Mouse (Mus musculus): Measurements from ENCODE around the gene Zfp526. TPM values are rescaled to one million over a fixed set of nuclear protein-coding genes. Genes with fewer than 3 reads are reported as not detected.

Zfp526 gene
- total and polyA plus RNA-seq, 3 experiments, result 2.2 to 7.0 (median 6.5) TPM

- Histone ChIP-seq H3K4me3 (replicated peaks in 1 of 3; ENCODE audit: low read depth in 2 of 3, low read length in 2 of 3, poor library complexity in 1 of 3) (no peak overlapping the region), H3K9ac (ENCODE audit: insufficient read depth, low read depth) (no peak overlapping the region), H3K79me2 (replicated peaks; ENCODE audit: control insufficient read depth, extremely low read depth, insufficient read depth, poor library complexity, severe bottlenecking) (no peaks in the 10 kb centered on the region), H3K27ac (ENCODE audit: insufficient read depth, low read depth) (no peak overlapping the region), H3K4me1 (ENCODE audit: control insufficient read depth in 1 of 2, insufficient read depth in 2 of 2) (peaks cover 50 to 77% of the 10 kb centered on the region in 2 experiments), H3K9me3 (replicated peaks; ENCODE audit: low read length) (no peaks in the 10 kb centered on the region), H3K4me2 (ENCODE audit: insufficient read depth, low read depth, poor library complexity, severe bottlenecking) (no peak overlapping the region), H3K27me3 (replicated peaks) (no peaks in the 10 kb centered on the region), H3K36me3 (replicated peaks in 1 of 2; ENCODE audit: control insufficient read depth in 1 of 2, insufficient read depth in 1 of 2, low read length in 1 of 2) (peaks cover 30 to 55% of the 10 kb centered on the region in 2 experiments)
- dilution Hi-C loops (cut with MboI; ENCODE audit: extremely low pct_ligation_motif_present, extremely low pct_unique_long_range_greater_than_20kb, low sequenced_read_pairs), result no loop called here
- DNase-seq (ENCODE audit: extremely low read depth), result no peak
- in situ Hi-C loops (cut with MboI; ENCODE audit: low pct_ligation_motif_present, low pct_unique_long_range_greater_than_20kb, low sequenced_read_pairs), result loop anchor here (5.0 to 10.0 kb wide), 3 partner anchors 33 to 143 kb away; no protein-coding TSS in a partner anchor
- TF ChIP-seq SIN3A (IDR thresholded peaks at IDR 0.05; ENCODE audit: low read length) (no peak), CHD2 (IDR thresholded peaks at IDR 0.05; ENCODE audit: low read length) (no peak), MXI1 (IDR thresholded peaks at IDR 0.05; ENCODE audit: low read depth, low read length) (no peak), RAD21 (IDR thresholded peaks at IDR 0.05; ENCODE audit: low read depth, low read length) (no peak), JUND (conservative IDR thresholded peaks at IDR 0.05; ENCODE audit: low read depth, low read length) (no peak), USF2 (conservative IDR thresholded peaks at IDR 0.05; ENCODE audit: low read depth, low read length) (no peak), GABPA (IDR thresholded peaks at IDR 0.05; ENCODE audit: insufficient replicate concordance, low read depth, low read length) (no peak), USF1 (IDR thresholded peaks at IDR 0.05; ENCODE audit: low read depth, low read length) (no peak), E2F4 (IDR thresholded peaks at IDR 0.05; ENCODE audit: insufficient replicate concordance, low read depth, low read length) (no peak)
These were observed 54.5 kb downstream of the Zfp526 start for GRCm38 (mm10) chr7:25275555-25276298.

Other genes with a start within 250 kb of the Zfp526 start
- gene Rabac1, start 248.7 kb upstream of the Zfp526 start, total RNA-seq (2012; rRNA removed), result 89.0 and 135 TPM in 2 replicates
- 64.4 and 70.5 TPM in 2 replicates for gene Rabac1, start 248.7 kb upstream of the Zfp526 start, total RNA-seq (2014; rRNA removed)
- gene Rabac1, start 248.7 kb upstream of the Zfp526 start, polyA plus RNA-seq (2012; ENCODE audit: insufficient read length, low read depth), result 37.3 and 44.6 TPM in 2 replicates
- 0.08 and 0.17 TPM in 2 replicates for gene Atp1a3, start 215.5 kb upstream of the Zfp526 start, total RNA-seq (2012; rRNA removed)
- gene Atp1a3, start 215.5 kb upstream of the Zfp526 start, total RNA-seq (2014; rRNA removed), result not detected in 2 replicates
- 0.15 and 0.24 TPM in 2 replicates for gene Atp1a3, start 215.5 kb upstream of the Zfp526 start, polyA plus RNA-seq (2012; ENCODE audit: insufficient read length, low read depth)
- 0.88 and 2.1 TPM in 2 replicates for gene Grik5, start 149.1 kb upstream of the Zfp526 start, total RNA-seq (2012; rRNA removed)
- 0.80 and 1.0 TPM in 2 replicates for gene Grik5, start 149.1 kb upstream of the Zfp526 start, total RNA-seq (2014; rRNA removed)
- gene Grik5, start 149.1 kb upstream of the Zfp526 start, polyA plus RNA-seq (2012; ENCODE audit: insufficient read length, low read depth), result 1.5 and 2.0 TPM in 2 replicates
- gene Zfp574, start 148.9 kb upstream of the Zfp526 start, total RNA-seq (2012; rRNA removed), result 11.2 and 11.8 TPM in 2 replicates
- 2.8 and 3.4 TPM in 2 replicates for gene Zfp574, start 148.9 kb upstream of the Zfp526 start, total RNA-seq (2014; rRNA removed)
- 11.9 and 13.3 TPM in 2 replicates for gene Zfp574, start 148.9 kb upstream of the Zfp526 start, polyA plus RNA-seq (2012; ENCODE audit: insufficient read length, low read depth)
- gene Pou2f2, start 41.7 kb upstream of the Zfp526 start, total RNA-seq (2012; rRNA removed), result 28.2 and 46.1 TPM in 2 replicates
- 7.3 and 8.9 TPM in 2 replicates for gene Pou2f2, start 41.7 kb upstream of the Zfp526 start, total RNA-seq (2014; rRNA removed)
- gene Pou2f2, start 41.7 kb upstream of the Zfp526 start, polyA plus RNA-seq (2012; ENCODE audit: insufficient read length, low read depth), result 72.1 and 102 TPM in 2 replicates
- 11.7 and 12.1 TPM in 2 replicates for gene Dedd2, start 810 bp upstream of the Zfp526 start, total RNA-seq (2012; rRNA removed)
- gene Dedd2, start 810 bp upstream of the Zfp526 start, total RNA-seq (2014; rRNA removed), result 10.7 and 13.9 TPM in 2 replicates
- gene Dedd2, start 810 bp upstream of the Zfp526 start, polyA plus RNA-seq (2012; ENCODE audit: insufficient read length, low read depth), result 10.2 and 10.6 TPM in 2 replicates
- 47.5 and 55.1 TPM in 2 replicates for gene Gsk3a, start 16.4 kb downstream of the Zfp526 start, total RNA-seq (2012; rRNA removed)
- 44.1 and 45.8 TPM in 2 replicates for gene Gsk3a, start 16.4 kb downstream of the Zfp526 start, total RNA-seq (2014; rRNA removed)
- gene Gsk3a, start 16.4 kb downstream of the Zfp526 start, polyA plus RNA-seq (2012; ENCODE audit: insufficient read length, low read depth), result 72.2 and 76.1 TPM in 2 replicates
- gene Erf, start 29.3 kb downstream of the Zfp526 start, total RNA-seq (2012; rRNA removed), result 13.0 and 13.2 TPM in 2 replicates
- gene Erf, start 29.3 kb downstream of the Zfp526 start, total RNA-seq (2014; rRNA removed), result 6.1 and 7.1 TPM in 2 replicates
- 15.2 and 15.4 TPM in 2 replicates for gene Erf, start 29.3 kb downstream of the Zfp526 start, polyA plus RNA-seq (2012; ENCODE audit: insufficient read length, low read depth)
- gene Cic, start 46.3 kb downstream of the Zfp526 start, total RNA-seq (2012; rRNA removed), result 17.5 and 21.7 TPM in 2 replicates
- gene Cic, start 46.3 kb downstream of the Zfp526 start, total RNA-seq (2014; rRNA removed), result 2.2 and 2.5 TPM in 2 replicates
- gene Cic, start 46.3 kb downstream of the Zfp526 start, polyA plus RNA-seq (2012; ENCODE audit: insufficient read length, low read depth), result 31.2 and 34.5 TPM in 2 replicates
- 22.7 and 50.2 TPM in 2 replicates for gene Pafah1b3, start 76.6 kb downstream of the Zfp526 start, total RNA-seq (2012; rRNA removed)
- gene Pafah1b3, start 76.6 kb downstream of the Zfp526 start, total RNA-seq (2014; rRNA removed), result 9.7 and 17.6 TPM in 2 replicates
- 5.9 TPM in 2 replicates for gene Pafah1b3, start 76.6 kb downstream of the Zfp526 start, polyA plus RNA-seq (2012; ENCODE audit: insufficient read length, low read depth)
- not detected in 2 replicates for gene Prr19, start 80.0 kb downstream of the Zfp526 start, total RNA-seq (2012; rRNA removed)
- not detected in 2 replicates for gene Prr19, start 80.0 kb downstream of the Zfp526 start, total RNA-seq (2014; rRNA removed)
- not detected in 2 replicates for gene Prr19, start 80.0 kb downstream of the Zfp526 start, polyA plus RNA-seq (2012; ENCODE audit: insufficient read length, low read depth)
- gene Tmem145, start 84.7 kb downstream of the Zfp526 start, total RNA-seq (2012; rRNA removed), result not detected in 2 replicates
- gene Tmem145, start 84.7 kb downstream of the Zfp526 start, total RNA-seq (2014; rRNA removed), result not detected in 2 replicates
- gene Tmem145, start 84.7 kb downstream of the Zfp526 start, polyA plus RNA-seq (2012; ENCODE audit: insufficient read length, low read depth), result 0.10 TPM in 1 of 2 replicates, not detected in the other
- 0.92 and 1.7 TPM in 2 replicates for gene Megf8, start 95.7 kb downstream of the Zfp526 start, total RNA-seq (2012; rRNA removed)
- 0.50 and 0.62 TPM in 2 replicates for gene Megf8, start 95.7 kb downstream of the Zfp526 start, total RNA-seq (2014; rRNA removed)
- 1.0 and 1.2 TPM in 2 replicates for gene Megf8, start 95.7 kb downstream of the Zfp526 start, polyA plus RNA-seq (2012; ENCODE audit: insufficient read length, low read depth)
- gene Cnfn, start 148.3 kb downstream of the Zfp526 start, total RNA-seq (2012; rRNA removed), result not detected in 2 replicates
- not detected in 2 replicates for gene Cnfn, start 148.3 kb downstream of the Zfp526 start, total RNA-seq (2014; rRNA removed)
- not detected in 2 replicates for gene Cnfn, start 148.3 kb downstream of the Zfp526 start, polyA plus RNA-seq (2012; ENCODE audit: insufficient read length, low read depth)
- 2.7 and 3.4 TPM in 2 replicates for gene Lipe, start 177.3 kb downstream of the Zfp526 start, total RNA-seq (2012; rRNA removed)
- gene Lipe, start 177.3 kb downstream of the Zfp526 start, total RNA-seq (2014; rRNA removed), result 2.3 and 2.8 TPM in 2 replicates
- 5.9 and 6.4 TPM in 2 replicates for gene Lipe, start 177.3 kb downstream of the Zfp526 start, polyA plus RNA-seq (2012; ENCODE audit: insufficient read length, low read depth)
- not detected in 2 replicates for gene Cxcl17, start 191.5 kb downstream of the Zfp526 start, total RNA-seq (2012; rRNA removed)
- not detected in 2 replicates for gene Cxcl17, start 191.5 kb downstream of the Zfp526 start, total RNA-seq (2014; rRNA removed)
- not detected in 2 replicates for gene Cxcl17, start 191.5 kb downstream of the Zfp526 start, polyA plus RNA-seq (2012; ENCODE audit: insufficient read length, low read depth)